Mouse (Mus musculus): Measurements from ENCODE around the gene Hoxc4. TPM values are rescaled to one million over a fixed set of nuclear protein-coding genes. Genes with fewer than 3 reads are reported as not detected.

Gene Hoxc4
- 0.10 and 0.11 TPM in 2 replicates for polyA plus RNA-seq (2015; fragmentation: Nextera tagmentation; extraction: Ambion mirVana)

- no peak within 1 kb of the TSS for H3K4me2 ChIP-seq (replicated peaks)
- peaks cover 7% of the 10 kb centered on the region; the same call in 1 of the 2 replicates for H3K4me1 ChIP-seq (replicated peaks)
- peaks cover 100% of the 10 kb centered on the region for H3K27me3 ChIP-seq
- H3K9ac ChIP-seq (replicated peaks): no peak within 1 kb of the TSS
- ATAC-seq: no peak
- WGBS: 3% methylated on average over 9 of the region's 9 CpGs
- H3K4me3 ChIP-seq (replicated peaks): no peak within 1 kb of the TSS
- H3K9me3 ChIP-seq: no peaks in the 10 kb centered on the region
- H3K36me3 ChIP-seq: no peaks in the 10 kb centered on the region
- H3K27ac ChIP-seq: no peak within 1 kb of the TSS
These were observed at the start of gene Hoxc4 for GRCm38 (mm10) chr15:103018636-103019035. TSS of gene Hoxc4 (plus strand) at chr15:103018934.

GRCm38 (mm10) chr15:102969296-102969695 lies 49.4 kb upstream of the Hoxc4 start:
- no peaks in the 10 kb centered on the region for H3K9me3 ChIP-seq
- 18% methylated on average over 1 of the region's 1 CpGs for WGBS
- H3K36me3 ChIP-seq: no peaks in the 10 kb centered on the region
- no peak overlapping the region for H3K27ac ChIP-seq
- H3K27me3 ChIP-seq: peaks cover 99% of the 10 kb centered on the region
- no peak overlapping the region for H3K4me3 ChIP-seq (replicated peaks)
- ATAC-seq: no peak
- peaks cover 5% of the 10 kb centered on the region for H3K4me1 ChIP-seq (replicated peaks)
- no peak overlapping the region for H3K4me2 ChIP-seq (replicated peaks)
- H3K9ac ChIP-seq (replicated peaks): no peak overlapping the region

GRCm38 (mm10) chr15:102970740-102971139 lies 48.0 kb upstream of the Hoxc4 start:
- WGBS: under 1% methylated on average over 12 of the region's 12 CpGs
- Histone ChIP-seq H3K4me3 (replicated peaks) (no peak overlapping the region), H3K4me1 (replicated peaks) (peaks cover 5% of the 10 kb centered on the region), H3K27ac (no peak overlapping the region), H3K36me3 (no peaks in the 10 kb centered on the region), H3K9me3 (no peaks in the 10 kb centered on the region), H3K4me2 (replicated peaks) (no peak overlapping the region), H3K9ac (replicated peaks) (no peak overlapping the region), H3K27me3 (peaks cover 99% of the 10 kb centered on the region)
- no peak for ATAC-seq

DNA sequence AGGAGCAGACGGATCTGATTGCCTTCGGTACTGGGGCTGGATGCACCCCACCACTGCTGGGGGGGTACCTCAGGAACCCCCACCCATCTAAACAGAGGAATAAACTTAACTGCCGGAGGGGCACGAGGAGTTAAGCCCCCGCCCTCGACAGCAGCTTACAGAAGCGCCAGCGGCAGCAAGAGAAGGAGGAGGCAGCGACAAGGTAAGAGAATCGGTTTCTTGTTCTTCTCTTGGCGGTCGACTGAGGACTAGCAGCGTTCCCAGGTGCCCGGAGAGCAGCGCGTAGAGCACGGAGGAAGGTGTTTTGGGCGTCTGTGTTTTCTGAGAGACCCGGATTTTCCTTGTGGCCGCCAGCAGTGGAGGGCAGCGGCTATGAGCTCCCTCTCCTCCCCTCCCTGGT lies 46.5 kb upstream of the Hoxc4 start:
- no peaks in the 10 kb centered on the region for H3K36me3 ChIP-seq
- peaks cover 99% of the 10 kb centered on the region for H3K27me3 ChIP-seq
- H3K4me2 ChIP-seq (replicated peaks): no peak overlapping the region
- H3K4me3 ChIP-seq (replicated peaks): no peak overlapping the region
- under 1% methylated on average over 21 of the region's 21 CpGs for WGBS
- no peaks in the 10 kb centered on the region for H3K4me1 ChIP-seq (replicated peaks)
- H3K9ac ChIP-seq (replicated peaks): no peak overlapping the region
- no peak for ATAC-seq
- no peaks in the 10 kb centered on the region for H3K9me3 ChIP-seq
- no peak overlapping the region for H3K27ac ChIP-seq

GRCm38 (mm10) chr15:102972753-102973152 lies 46.0 kb upstream of the Hoxc4 start:
- no peaks in the 10 kb centered on the region for H3K4me1 ChIP-seq (replicated peaks)
- 2% methylated on average over 6 of the region's 6 CpGs for WGBS
- H3K36me3 ChIP-seq: no peaks in the 10 kb centered on the region
- no peak for ATAC-seq
- no peak overlapping the region for H3K4me3 ChIP-seq (replicated peaks)
- no peak overlapping the region for H3K4me2 ChIP-seq (replicated peaks)
- no peak overlapping the region for H3K27ac ChIP-seq
- no peak overlapping the region for H3K9ac ChIP-seq (replicated peaks)
- H3K9me3 ChIP-seq: no peaks in the 10 kb centered on the region
- H3K27me3 ChIP-seq: peaks cover 99% of the 10 kb centered on the region

GRCm38 (mm10) chr15:102975034-102975433 lies 43.7 kb upstream of the Hoxc4 start:
- Histone ChIP-seq H3K9ac (replicated peaks) (no peak overlapping the region), H3K4me3 (replicated peaks) (no peak overlapping the region), H3K9me3 (no peaks in the 10 kb centered on the region), H3K4me1 (replicated peaks) (no peaks in the 10 kb centered on the region), H3K27ac (no peak overlapping the region), H3K36me3 (no peaks in the 10 kb centered on the region), H3K4me2 (replicated peaks) (no peak overlapping the region), H3K27me3 (peaks cover 100% of the 10 kb centered on the region)
- WGBS: 5% methylated on average over 7 of the region's 7 CpGs
- ATAC-seq: no peak

DNA sequence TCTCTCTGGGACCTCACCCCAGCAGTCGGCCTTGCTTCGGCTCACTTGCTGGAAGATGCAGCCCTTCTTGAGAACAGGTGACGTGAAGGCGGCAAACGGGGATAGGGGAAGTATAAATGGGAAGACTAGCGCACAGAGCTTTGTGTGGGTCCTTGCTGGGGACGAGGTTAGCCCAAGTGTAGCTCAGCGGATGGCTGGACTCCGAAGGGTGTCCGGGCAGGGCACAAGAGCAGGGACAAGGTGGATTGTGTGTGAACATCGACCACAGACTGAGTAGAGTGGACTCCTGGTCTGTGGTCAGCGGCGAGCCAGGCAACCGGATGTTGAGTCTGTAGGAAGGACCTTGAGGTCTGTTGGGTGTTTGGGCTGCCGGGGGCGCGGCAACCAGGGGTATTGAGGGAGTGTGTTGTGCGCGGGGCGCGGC lies 43.0 kb upstream of the Hoxc4 start:
- Histone ChIP-seq H3K27ac (no peak overlapping the region), H3K9me3 (no peaks in the 10 kb centered on the region), H3K4me1 (replicated peaks) (no peaks in the 10 kb centered on the region), H3K4me2 (replicated peaks) (no peak overlapping the region), H3K4me3 (replicated peaks) (no peak overlapping the region), H3K36me3 (no peaks in the 10 kb centered on the region), H3K9ac (replicated peaks) (no peak overlapping the region), H3K27me3 (peaks cover 100% of the 10 kb centered on the region)
- WGBS: under 1% methylated on average over 21 of the region's 21 CpGs
- no peak for ATAC-seq

- Histone ChIP-seq H3K36me3 (no peaks in the 10 kb centered on the region), H3K9ac (replicated peaks) (no peak within 1 kb of the TSS), H3K4me2 (replicated peaks) (no peak within 1 kb of the TSS), H3K4me1 (replicated peaks) (no peaks in the 10 kb centered on the region), H3K4me3 (replicated peaks) (no peak within 1 kb of the TSS), H3K9me3 (no peaks in the 10 kb centered on the region), H3K27ac (no peak within 1 kb of the TSS), H3K27me3 (peaks cover 100% of the 10 kb centered on the region)
- no peak for ATAC-seq
- WGBS: 2% methylated on average over 17 of the region's 20 CpGs
These were observed 42.6 kb upstream of the Hoxc4 start, which contains the start of gene Hoxc9 for GRCm38 (mm10) chr15:102976171-102976570. TSS of gene Hoxc9 (plus strand) at chr15:102976439.

DNA sequence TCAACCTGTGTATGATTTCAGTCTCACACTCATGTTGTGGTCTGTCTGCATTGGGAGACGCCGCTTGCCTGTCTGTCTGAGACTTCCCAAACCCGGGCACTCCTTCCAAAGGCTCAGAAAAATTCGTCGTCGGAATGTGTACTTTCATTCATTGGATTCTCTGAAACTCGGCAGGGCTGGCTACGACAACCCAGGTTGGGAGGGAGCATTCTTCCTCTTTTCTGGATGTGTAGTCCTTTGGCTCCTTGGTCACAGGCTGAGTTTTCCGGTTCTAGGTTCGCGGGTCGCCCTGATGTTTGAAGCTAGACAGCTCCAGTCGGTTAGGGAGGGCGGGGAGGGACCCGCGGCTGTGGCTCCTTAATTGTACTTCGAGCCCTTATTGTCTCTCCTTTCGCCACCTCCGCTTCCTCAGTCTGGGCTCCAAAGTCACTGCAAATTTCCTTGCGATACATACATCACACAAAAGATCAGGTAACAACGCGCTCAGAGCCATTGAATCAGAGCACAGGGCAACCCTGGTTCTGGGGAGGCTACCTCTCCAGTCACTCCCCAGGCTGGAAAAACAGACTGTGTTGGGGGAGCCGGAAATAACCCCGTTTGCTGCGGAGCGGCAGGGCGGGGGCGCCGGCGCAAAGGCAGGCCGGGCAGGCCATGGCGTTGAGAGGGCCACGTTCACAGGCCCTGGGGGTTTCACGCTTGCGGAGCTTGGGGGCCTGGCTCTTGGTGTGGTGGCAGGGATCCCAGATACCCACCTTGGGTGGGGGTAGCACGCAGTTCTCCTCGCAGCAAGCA lies 41.9 kb upstream of the Hoxc4 start:
- H3K27me3 ChIP-seq: peaks cover 100% of the 10 kb centered on the region
- H3K36me3 ChIP-seq: no peaks in the 10 kb centered on the region
- no peak overlapping the region for H3K27ac ChIP-seq
- no peaks in the 10 kb centered on the region for H3K9me3 ChIP-seq
- H3K4me1 ChIP-seq (replicated peaks): peaks cover 4% of the 10 kb centered on the region; the same call in 1 of the 2 replicates
- no peak for ATAC-seq
- no peak overlapping the region for H3K4me3 ChIP-seq (replicated peaks)
- H3K4me2 ChIP-seq (replicated peaks): no peak overlapping the region
- under 1% methylated on average over 37 of the region's 37 CpGs for WGBS
- no peak overlapping the region for H3K9ac ChIP-seq (replicated peaks)

DNA sequence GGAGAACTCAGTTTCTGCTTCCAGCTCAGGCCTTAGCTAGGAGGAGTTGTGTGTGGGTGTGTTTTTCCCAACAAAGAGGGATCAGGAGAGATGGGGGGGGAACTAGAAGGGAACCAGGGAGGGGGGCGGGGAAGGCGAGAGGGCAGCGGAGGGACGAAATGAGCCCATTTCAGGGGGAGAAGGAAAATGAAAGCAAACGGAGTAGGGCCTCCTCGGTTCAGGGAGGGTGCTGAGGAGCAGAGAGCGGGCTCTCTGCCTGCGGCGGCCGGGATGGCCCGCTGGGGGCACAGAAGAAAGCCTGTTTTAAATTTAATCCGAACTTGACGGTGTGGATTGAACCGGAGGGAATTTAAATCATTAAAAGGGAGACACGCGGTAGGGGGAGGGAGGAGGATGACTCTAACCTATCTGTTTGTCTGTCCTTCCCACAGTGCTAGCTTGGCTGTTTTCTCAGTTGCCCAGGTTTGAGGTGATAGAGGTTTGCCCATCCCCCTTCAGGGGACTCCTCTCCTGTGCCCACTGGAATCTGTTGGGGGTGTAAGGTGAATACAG lies 41.2 kb upstream of the Hoxc4 start:
- ATAC-seq: no peak
- Histone ChIP-seq H3K9me3 (no peaks in the 10 kb centered on the region), H3K27ac (no peak overlapping the region), H3K4me2 (replicated peaks) (no peak overlapping the region), H3K27me3 (peaks cover 100% of the 10 kb centered on the region), H3K9ac (replicated peaks) (no peak overlapping the region), H3K4me3 (replicated peaks) (no peak overlapping the region), H3K4me1 (replicated peaks) (peaks cover 7% of the 10 kb centered on the region; the same call in 1 of the 2 replicates), H3K36me3 (no peaks in the 10 kb centered on the region)
- WGBS: under 1% methylated on average over 16 of the region's 16 CpGs

DNA sequence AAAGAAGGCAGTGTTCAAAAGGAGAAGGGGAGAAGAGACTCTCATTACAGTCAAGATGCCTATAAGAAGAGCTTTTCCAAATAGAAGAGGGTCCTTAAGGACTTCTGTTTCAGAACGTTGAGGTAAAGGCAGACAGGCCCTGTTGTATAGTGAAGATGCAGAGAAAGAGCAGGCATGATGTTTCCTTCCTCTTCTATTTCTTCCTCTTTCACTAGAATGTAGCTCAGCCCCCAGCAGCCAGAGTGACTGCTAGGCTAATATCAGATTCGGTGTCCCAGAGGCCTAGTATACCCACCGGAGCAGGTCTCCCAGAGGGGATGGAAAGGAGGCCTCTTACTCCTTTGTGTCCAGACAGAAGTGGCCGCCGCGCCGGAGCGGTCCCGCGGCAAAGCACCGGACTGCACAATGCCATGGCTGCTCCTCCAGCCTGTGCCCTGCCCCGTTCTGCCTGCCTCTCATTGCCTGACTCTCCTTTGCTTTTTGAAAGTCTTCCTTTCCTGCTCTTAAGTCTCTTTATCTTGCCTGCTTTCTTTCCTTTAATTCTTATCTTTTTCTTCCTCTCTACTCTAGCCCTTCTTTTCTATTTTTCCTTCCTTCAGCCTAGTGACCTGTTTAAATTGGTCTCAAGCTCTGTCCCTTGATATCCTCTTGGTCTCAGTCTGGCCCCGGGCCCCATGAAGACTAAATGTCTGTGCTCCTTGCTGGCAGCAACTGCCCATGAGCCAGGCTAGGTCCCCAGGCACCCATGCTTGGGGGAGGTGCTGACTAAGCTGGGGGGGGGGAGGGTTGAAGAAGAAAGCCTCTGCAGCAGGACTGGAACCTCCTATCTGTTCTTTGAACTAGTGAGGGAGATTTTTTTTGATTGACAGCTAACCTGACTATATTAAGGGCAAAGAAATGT lies 39.9 kb upstream of the Hoxc4 start:
- no peaks in the 10 kb centered on the region for H3K36me3 ChIP-seq
- H3K27ac ChIP-seq: no peak overlapping the region
- no peak for ATAC-seq
- H3K4me1 ChIP-seq (replicated peaks): peaks cover 7% of the 10 kb centered on the region; the same call in 1 of the 2 replicates
- H3K9me3 ChIP-seq: no peaks in the 10 kb centered on the region
- H3K4me3 ChIP-seq (replicated peaks): no peak overlapping the region
- no peak overlapping the region for H3K4me2 ChIP-seq (replicated peaks)
- H3K27me3 ChIP-seq: peaks cover 100% of the 10 kb centered on the region
- WGBS: 2% methylated on average over 13 of the region's 13 CpGs
- no peak overlapping the region for H3K9ac ChIP-seq (replicated peaks)

DNA sequence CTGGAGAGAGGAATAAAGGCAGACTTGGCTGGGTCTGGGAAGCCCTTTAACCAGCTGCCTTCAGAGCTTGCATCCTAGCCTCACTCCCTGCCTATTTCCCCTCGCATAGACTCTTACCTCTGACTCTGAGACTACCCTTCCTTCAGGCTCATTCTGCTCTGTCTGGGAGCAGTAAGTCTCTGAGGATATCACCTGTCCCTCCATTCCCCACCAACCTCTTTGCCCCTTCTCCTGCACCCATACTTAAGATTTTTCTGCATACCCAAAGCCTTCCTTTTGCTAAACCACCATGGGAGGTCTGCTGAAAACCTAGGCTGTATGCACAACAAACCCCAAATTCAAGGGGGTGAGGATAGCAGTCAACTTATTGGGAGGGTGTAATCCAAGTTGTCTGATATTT lies 38.8 kb upstream of the Hoxc4 start:
- H3K4me3 ChIP-seq (replicated peaks): no peak overlapping the region
- H3K9me3 ChIP-seq: no peaks in the 10 kb centered on the region
- peaks cover 100% of the 10 kb centered on the region for H3K27me3 ChIP-seq
- no peak overlapping the region for H3K27ac ChIP-seq
- no peak overlapping the region for H3K9ac ChIP-seq (replicated peaks)
- no peaks in the 10 kb centered on the region for H3K36me3 ChIP-seq
- no peak for ATAC-seq
- peaks cover 7% of the 10 kb centered on the region; the same call in 1 of the 2 replicates for H3K4me1 ChIP-seq (replicated peaks)
- WGBS: 0% methylated on average over 1 of the region's 1 CpGs
- no peak overlapping the region for H3K4me2 ChIP-seq (replicated peaks)
